Mouse (Mus musculus): ENCODE results near the gene Gm48551. TPM values are rescaled to one million over a fixed set of nuclear protein-coding genes. Genes with fewer than 3 reads are reported as not detected.

Gene Gm48551
- polyA plus RNA-seq (2012; rRNA removed) = 3.7 and 6.3 TPM in 2 replicates

GRCm38 (mm10) chr10:81383802-81384604 lies at the start of gene Gm48551, which contains the start of gene Dohh:
Gene Gm48551, plus strand, starts transcription at chr10:81384466.
Gene Dohh, plus strand, starts transcription at chr10:81384428.
- peaks cover 10% of the 10 kb centered on the region; the same call in 1 of the 2 replicates for H3K4me1 ChIP-seq (ENCODE audit: control insufficient read depth, insufficient read depth, low read length)
- H3K4me3 ChIP-seq (replicated peaks; ENCODE audit: extremely low read depth, low read depth, low read length) = peak within 1 kb of the TSS; percentile 68
- TF ChIP-seq CTCF (IDR thresholded peaks at IDR 0.05; ENCODE audit: insufficient read depth, low read length) (no peak), POLR2A (IDR thresholded peaks at IDR 0.05; ENCODE audit: borderline replicate concordance, extremely low read depth, low read depth, low read length) (peak; percentile 96)
- DNase-seq = peak; percentile 99
- 7% methylated on average over 54 of the region's 54 CpGs for WGBS

GRCm38 (mm10) chr10:81335393-81336340 lies 48.6 kb upstream of the Gm48551 start:
- TF ChIP-seq POLR2A (IDR thresholded peaks at IDR 0.05; ENCODE audit: borderline replicate concordance, extremely low read depth, low read depth, low read length) = no peak
- no peak for TF ChIP-seq CTCF (IDR thresholded peaks at IDR 0.05; ENCODE audit: insufficient read depth, low read length)
- H3K4me3 ChIP-seq (replicated peaks; ENCODE audit: extremely low read depth, low read depth, low read length) = no peak overlapping the region
- H3K4me1 ChIP-seq (ENCODE audit: control insufficient read depth, insufficient read depth, low read length) = no peaks in the 10 kb centered on the region
- no peak for DNase-seq
- 56% methylated on average over 19 of the region's 19 CpGs for WGBS

GRCm38 (mm10) chr10:81336558-81336957 lies 47.7 kb upstream of the Gm48551 start:
- H3K4me3 ChIP-seq (replicated peaks; ENCODE audit: extremely low read depth, low read depth, low read length) = no peak overlapping the region
- DNase-seq = no peak
- 88% methylated on average over 4 of the region's 4 CpGs for WGBS
- no peaks in the 10 kb centered on the region for H3K4me1 ChIP-seq (ENCODE audit: control insufficient read depth, insufficient read depth, low read length)
- no peak for TF ChIP-seq POLR2A (IDR thresholded peaks at IDR 0.05; ENCODE audit: borderline replicate concordance, extremely low read depth, low read depth, low read length)
- TF ChIP-seq CTCF (IDR thresholded peaks at IDR 0.05; ENCODE audit: insufficient read depth, low read length) = no peak

GRCm38 (mm10) chr10:81340551-81341332 lies 43.5 kb upstream of the Gm48551 start:
- Histone ChIP-seq H3K4me1 (ENCODE audit: control insufficient read depth, insufficient read depth, low read length) (no peaks in the 10 kb centered on the region), H3K4me3 (replicated peaks; ENCODE audit: extremely low read depth, low read depth, low read length) (no peak overlapping the region)
- no peak for DNase-seq
- 54% methylated on average over 17 of the region's 17 CpGs for WGBS
- no peak for TF ChIP-seq CTCF (IDR thresholded peaks at IDR 0.05; ENCODE audit: insufficient read depth, low read length)
- TF ChIP-seq POLR2A (IDR thresholded peaks at IDR 0.05; ENCODE audit: borderline replicate concordance, extremely low read depth, low read depth, low read length) = no peak

- Histone ChIP-seq H3K4me1 (ENCODE audit: control insufficient read depth, insufficient read depth, low read length) (no peaks in the 10 kb centered on the region), H3K4me3 (replicated peaks; ENCODE audit: extremely low read depth, low read depth, low read length) (no peak overlapping the region)
- WGBS = 36% methylated on average over 16 of the region's 16 CpGs
- TF ChIP-seq POLR2A (IDR thresholded peaks at IDR 0.05; ENCODE audit: borderline replicate concordance, extremely low read depth, low read depth, low read length) = no peak
- TF ChIP-seq CTCF (IDR thresholded peaks at IDR 0.05; ENCODE audit: insufficient read depth, low read length) = peak; percentile 58
- DNase-seq = peak; percentile 77
Measured at GRCm38 (mm10) chr10:81341333-81341949, 42.8 kb upstream of the Gm48551 start.

GRCm38 (mm10) chr10:81342686-81343505 lies 41.4 kb upstream of the Gm48551 start, which contains the start of gene Gipc3:
Gene Gipc3, minus strand, starts transcription at chr10:81343266.
- TF ChIP-seq CTCF (IDR thresholded peaks at IDR 0.05; ENCODE audit: insufficient read depth, low read length) = no peak
- peak within 1 kb of the TSS; percentile 64 for H3K4me3 ChIP-seq (replicated peaks; ENCODE audit: extremely low read depth, low read depth, low read length)
- 4% methylated on average over 65 of the region's 67 CpGs for WGBS
- no peak for DNase-seq
- H3K4me1 ChIP-seq (ENCODE audit: control insufficient read depth, insufficient read depth, low read length) = peaks cover 3% of the 10 kb centered on the region; the same call in 1 of the 2 replicates

GRCm38 (mm10) chr10:81344421-81345161 lies 39.7 kb upstream of the Gm48551 start:
- DNase-seq = no peak
- TF ChIP-seq POLR2A (IDR thresholded peaks at IDR 0.05; ENCODE audit: borderline replicate concordance, extremely low read depth, low read depth, low read length) (no peak), CTCF (IDR thresholded peaks at IDR 0.05; ENCODE audit: insufficient read depth, low read length) (no peak)
- 32% methylated on average over 8 of the region's 8 CpGs for WGBS
- Histone ChIP-seq H3K4me1 (ENCODE audit: control insufficient read depth, insufficient read depth, low read length) (peaks cover 9% of the 10 kb centered on the region), H3K4me3 (replicated peaks; ENCODE audit: extremely low read depth, low read depth, low read length) (no peak overlapping the region)

Measured in lung, adult 2 months (tissue).